Mouse (Mus musculus): ENCODE results near the gene B230118H07Rik. TPM values are rescaled to one million over a fixed set of nuclear protein-coding genes. Genes with fewer than 3 reads are reported as not detected.

B230118H07Rik gene
- polyA plus RNA-seq, 1 experiment from 2014 or later = 12.6 TPM

DNA sequence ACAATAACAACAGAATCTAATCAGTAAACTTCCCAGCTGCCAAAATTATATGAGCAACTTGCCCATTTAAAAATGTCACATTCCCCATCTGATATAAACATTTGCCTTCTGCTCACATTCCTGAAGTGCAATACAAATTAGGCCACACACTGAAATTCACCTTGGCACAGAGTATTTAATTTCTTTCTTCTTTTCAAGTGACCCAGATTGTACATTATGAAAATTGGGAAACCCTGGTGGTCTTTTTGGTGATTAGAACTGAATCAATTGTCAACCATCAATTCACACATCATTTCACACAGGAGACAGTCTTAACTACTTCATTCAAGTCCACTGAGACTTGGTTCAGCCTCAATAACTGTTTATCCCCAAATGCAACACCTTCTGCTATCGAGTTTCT lies 68.9 kb downstream of the B230118H07Rik start:
- ATAC-seq (ENCODE audit: low read depth) = no peak
- no peaks in the 10 kb centered on the region for H3K36me3 ChIP-seq (ENCODE audit: control insufficient read depth, insufficient read depth)
- 58% methylated on average over 1 of the region's 1 CpGs for WGBS (ENCODE audit: insufficient replicate concordance)

DNA sequence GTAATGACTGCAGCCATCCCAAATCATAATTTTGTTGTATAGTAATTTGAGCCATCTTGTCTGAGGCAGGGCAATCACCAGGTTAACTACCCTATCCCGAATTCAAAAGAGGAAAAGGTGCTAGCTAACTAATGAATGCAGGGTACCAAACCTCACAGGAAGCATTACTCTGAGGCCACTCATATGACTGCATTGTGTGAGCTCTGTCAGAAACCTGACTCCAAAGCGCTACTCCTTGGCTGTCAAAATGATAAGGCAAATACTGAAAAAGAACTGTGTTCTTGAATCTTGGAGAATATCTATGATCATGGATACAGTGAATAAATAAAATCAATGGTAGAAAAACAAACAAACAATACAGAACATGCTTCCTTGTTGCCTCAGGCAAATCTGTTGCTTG lies 69.3 kb downstream of the B230118H07Rik start:
- Histone ChIP-seq H3K27me3 (ENCODE audit: control insufficient read depth, insufficient read depth, low read depth, low read length) (no peaks in the 10 kb centered on the region), H3K4me3 (ENCODE audit: low read depth, low read length) (no peak overlapping the region), H3K4me2 (ENCODE audit: low read depth, low read length) (no peak overlapping the region), H3K36me3 (ENCODE audit: control insufficient read depth, insufficient read depth) (no peaks in the 10 kb centered on the region), H3K4me1 (ENCODE audit: control insufficient read depth, low read depth, low read length) (no peaks in the 10 kb centered on the region), H3K9me3 (replicated peaks; ENCODE audit: control insufficient read depth, low read length) (no peaks in the 10 kb centered on the region), H3K27ac (ENCODE audit: low read length) (no peak overlapping the region), H3K9ac (ENCODE audit: low read depth, low read length) (no peak overlapping the region)
- no peak for ATAC-seq (ENCODE audit: low read depth)
- 61% methylated on average over 2 of the region's 2 CpGs for WGBS (ENCODE audit: insufficient replicate concordance)

More for the DNA sequence above, 68.9 kb downstream of the B230118H07Rik start:
- no peak overlapping the region for H3K4me2 ChIP-seq (ENCODE audit: low read depth, low read length)
- no peaks in the 10 kb centered on the region for H3K9me3 ChIP-seq (replicated peaks; ENCODE audit: control insufficient read depth, low read length)
- no peaks in the 10 kb centered on the region for H3K27me3 ChIP-seq (ENCODE audit: control insufficient read depth, insufficient read depth, low read depth, low read length)
- H3K9ac ChIP-seq (ENCODE audit: low read depth, low read length) = no peak overlapping the region
- H3K4me3 ChIP-seq (ENCODE audit: low read depth, low read length) = no peak overlapping the region
- no peaks in the 10 kb centered on the region for H3K4me1 ChIP-seq (ENCODE audit: control insufficient read depth, low read depth, low read length)
- no peak overlapping the region for H3K27ac ChIP-seq (ENCODE audit: low read length)

DNA sequence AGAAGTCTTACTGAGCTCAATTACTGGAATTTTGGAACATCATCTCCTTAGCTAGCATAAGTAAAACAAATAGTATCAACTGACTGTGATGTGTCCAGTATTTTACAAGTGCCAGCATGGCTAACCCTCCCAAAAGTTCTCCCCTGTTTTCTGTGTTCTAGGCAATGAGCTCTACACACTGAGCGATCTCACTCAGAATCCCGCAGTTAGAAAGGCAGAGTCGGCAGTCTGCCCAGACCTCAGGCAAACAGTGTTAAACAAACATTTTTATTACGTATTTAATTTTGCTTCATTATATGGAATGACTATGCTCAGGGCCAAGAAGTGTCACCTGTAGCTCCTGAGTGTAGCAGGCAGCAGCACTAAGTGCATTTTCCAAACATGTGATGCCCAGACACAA lies 72.1 kb downstream of the B230118H07Rik start:
- Histone ChIP-seq H3K27me3 (ENCODE audit: control insufficient read depth, insufficient read depth, low read depth, low read length) (no peaks in the 10 kb centered on the region), H3K4me2 (ENCODE audit: low read depth, low read length) (no peak overlapping the region), H3K36me3 (ENCODE audit: control insufficient read depth, insufficient read depth) (no peaks in the 10 kb centered on the region), H3K9me3 (replicated peaks; ENCODE audit: control insufficient read depth, low read length) (no peaks in the 10 kb centered on the region), H3K4me1 (ENCODE audit: control insufficient read depth, low read depth, low read length) (no peaks in the 10 kb centered on the region), H3K27ac (ENCODE audit: low read length) (no peak overlapping the region), H3K9ac (ENCODE audit: low read depth, low read length) (no peak overlapping the region), H3K4me3 (ENCODE audit: low read depth, low read length) (no peak overlapping the region)
- no peak for ATAC-seq (ENCODE audit: low read depth)
- WGBS (ENCODE audit: insufficient replicate concordance) = 81% methylated on average over 4 of the region's 4 CpGs

DNA sequence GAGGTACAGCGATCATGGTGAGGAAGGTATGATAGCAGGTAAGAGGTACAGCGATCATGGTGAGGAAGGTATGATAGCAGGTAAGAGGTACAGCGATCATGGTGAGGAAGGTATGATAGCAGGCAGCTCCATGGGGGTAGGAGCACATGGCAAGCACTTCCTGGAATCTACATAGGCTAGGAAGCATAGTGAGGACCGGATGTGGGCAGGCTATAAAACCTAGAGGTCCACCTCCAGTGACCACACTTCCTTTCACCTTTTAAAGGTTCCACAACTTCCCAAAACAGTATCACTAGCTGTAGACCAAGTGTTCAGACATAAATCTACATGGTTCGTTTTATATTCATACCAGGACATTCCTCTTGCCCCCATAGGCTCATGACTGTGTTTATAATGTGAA lies 80.1 kb downstream of the B230118H07Rik start:
- no peaks in the 10 kb centered on the region for H3K36me3 ChIP-seq (ENCODE audit: control insufficient read depth, insufficient read depth)
- H3K9ac ChIP-seq (ENCODE audit: low read depth, low read length) = no peak overlapping the region
- no peak overlapping the region for H3K4me3 ChIP-seq (ENCODE audit: low read depth, low read length)
- WGBS (ENCODE audit: insufficient replicate concordance) = 49% methylated on average over 3 of the region's 5 CpGs
- no peak overlapping the region for H3K4me2 ChIP-seq (ENCODE audit: low read depth, low read length)
- H3K4me1 ChIP-seq (ENCODE audit: control insufficient read depth, low read depth, low read length) = no peaks in the 10 kb centered on the region
- no peak for ATAC-seq (ENCODE audit: low read depth)
- no peaks in the 10 kb centered on the region for H3K9me3 ChIP-seq (replicated peaks; ENCODE audit: control insufficient read depth, low read length)
- H3K27me3 ChIP-seq (ENCODE audit: control insufficient read depth, insufficient read depth, low read depth, low read length) = no peaks in the 10 kb centered on the region
- H3K27ac ChIP-seq (ENCODE audit: low read length) = no peak overlapping the region

DNA sequence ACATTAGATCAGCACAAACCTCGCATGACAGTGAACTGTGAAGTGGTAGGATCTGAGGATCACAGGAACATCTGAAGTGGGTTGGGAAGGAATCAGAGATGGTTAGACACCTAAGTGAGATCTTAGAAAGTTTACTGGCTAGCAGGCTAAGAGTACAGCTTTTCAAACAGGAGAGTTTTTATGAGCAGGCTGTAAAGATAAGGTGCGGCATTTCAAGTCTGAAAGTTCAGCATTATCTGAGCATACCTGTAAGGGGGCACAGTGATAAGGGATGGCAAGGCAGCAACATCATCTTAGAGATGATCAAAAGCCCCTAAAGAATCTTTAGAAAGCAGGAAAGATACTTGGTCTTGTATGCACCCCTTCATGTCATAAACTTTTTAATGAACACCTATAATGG lies 81.8 kb downstream of the B230118H07Rik start:
- no peaks in the 10 kb centered on the region for H3K27me3 ChIP-seq (ENCODE audit: control insufficient read depth, insufficient read depth, low read depth, low read length)
- H3K9me3 ChIP-seq (replicated peaks; ENCODE audit: control insufficient read depth, low read length) = no peaks in the 10 kb centered on the region
- H3K4me1 ChIP-seq (ENCODE audit: control insufficient read depth, low read depth, low read length) = no peaks in the 10 kb centered on the region
- no peak overlapping the region for H3K4me2 ChIP-seq (ENCODE audit: low read depth, low read length)
- H3K36me3 ChIP-seq (ENCODE audit: control insufficient read depth, insufficient read depth) = no peaks in the 10 kb centered on the region
- H3K4me3 ChIP-seq (ENCODE audit: low read depth, low read length) = no peak overlapping the region
- no peak overlapping the region for H3K27ac ChIP-seq (ENCODE audit: low read length)
- WGBS (ENCODE audit: insufficient replicate concordance) = 58% methylated on average over 2 of the region's 2 CpGs
- no peak for ATAC-seq (ENCODE audit: low read depth)
- no peak overlapping the region for H3K9ac ChIP-seq (ENCODE audit: low read depth, low read length)

DNA sequence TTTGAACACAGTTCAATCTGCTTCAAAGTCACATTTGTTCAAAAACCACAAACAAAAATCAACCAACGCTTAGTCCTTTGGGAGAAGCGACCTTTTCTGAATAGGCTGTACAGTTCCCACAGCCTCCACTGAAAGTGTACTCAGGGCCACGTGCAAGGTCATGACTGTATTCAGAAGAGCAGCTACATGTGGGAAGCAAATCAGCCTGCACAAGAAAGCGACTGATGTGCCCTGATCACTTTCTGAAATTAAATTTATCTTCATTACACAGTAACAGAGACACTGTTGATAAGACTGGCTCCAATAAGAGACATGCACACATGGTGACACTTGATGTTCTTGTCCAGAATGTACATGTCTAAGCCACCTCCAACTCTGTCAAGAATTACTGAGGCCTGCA lies 85.6 kb downstream of the B230118H07Rik start:
- Histone ChIP-seq H3K4me3 (ENCODE audit: low read depth, low read length) (no peak overlapping the region), H3K4me1 (ENCODE audit: control insufficient read depth, low read depth, low read length) (no peaks in the 10 kb centered on the region), H3K4me2 (ENCODE audit: low read depth, low read length) (no peak overlapping the region), H3K9ac (ENCODE audit: low read depth, low read length) (no peak overlapping the region), H3K9me3 (replicated peaks; ENCODE audit: control insufficient read depth, low read length) (no peaks in the 10 kb centered on the region), H3K27ac (ENCODE audit: low read length) (no peak overlapping the region), H3K36me3 (ENCODE audit: control insufficient read depth, insufficient read depth) (no peaks in the 10 kb centered on the region), H3K27me3 (ENCODE audit: control insufficient read depth, insufficient read depth, low read depth, low read length) (no peaks in the 10 kb centered on the region)
- peak; percentile 41 for ATAC-seq (ENCODE audit: low read depth)
- 42% methylated on average over 4 of the region's 4 CpGs for WGBS (ENCODE audit: insufficient replicate concordance)

DNA sequence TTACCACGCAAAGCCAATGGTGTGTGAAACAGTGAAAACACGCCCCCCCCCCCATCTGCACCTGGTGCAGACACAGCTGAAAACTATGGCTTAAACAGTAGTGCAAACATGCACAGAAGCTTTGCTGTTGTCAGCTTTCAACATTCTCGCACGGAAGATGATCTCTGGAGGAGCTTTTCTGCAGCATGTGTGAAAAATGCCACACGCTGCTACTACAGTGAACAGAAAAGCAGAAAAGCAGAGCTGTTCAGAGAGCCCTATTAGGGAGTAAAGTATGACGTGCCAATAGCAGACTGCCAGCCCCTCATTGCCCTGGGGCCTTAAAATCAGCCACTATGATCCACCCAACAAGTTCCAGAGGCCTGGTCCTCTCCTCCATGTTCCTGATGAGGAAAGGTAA lies 86.1 kb downstream of the B230118H07Rik start:
- Histone ChIP-seq H3K4me1 (ENCODE audit: control insufficient read depth, low read depth, low read length) (no peaks in the 10 kb centered on the region), H3K9ac (ENCODE audit: low read depth, low read length) (no peak overlapping the region), H3K27me3 (ENCODE audit: control insufficient read depth, insufficient read depth, low read depth, low read length) (no peaks in the 10 kb centered on the region), H3K4me2 (ENCODE audit: low read depth, low read length) (no peak overlapping the region), H3K4me3 (ENCODE audit: low read depth, low read length) (no peak overlapping the region), H3K9me3 (replicated peaks; ENCODE audit: control insufficient read depth, low read length) (no peaks in the 10 kb centered on the region), H3K36me3 (ENCODE audit: control insufficient read depth, insufficient read depth) (no peaks in the 10 kb centered on the region), H3K27ac (ENCODE audit: low read length) (no peak overlapping the region)
- 72% methylated on average over 6 of the region's 6 CpGs for WGBS (ENCODE audit: insufficient replicate concordance)
- ATAC-seq (ENCODE audit: low read depth) = no peak

DNA sequence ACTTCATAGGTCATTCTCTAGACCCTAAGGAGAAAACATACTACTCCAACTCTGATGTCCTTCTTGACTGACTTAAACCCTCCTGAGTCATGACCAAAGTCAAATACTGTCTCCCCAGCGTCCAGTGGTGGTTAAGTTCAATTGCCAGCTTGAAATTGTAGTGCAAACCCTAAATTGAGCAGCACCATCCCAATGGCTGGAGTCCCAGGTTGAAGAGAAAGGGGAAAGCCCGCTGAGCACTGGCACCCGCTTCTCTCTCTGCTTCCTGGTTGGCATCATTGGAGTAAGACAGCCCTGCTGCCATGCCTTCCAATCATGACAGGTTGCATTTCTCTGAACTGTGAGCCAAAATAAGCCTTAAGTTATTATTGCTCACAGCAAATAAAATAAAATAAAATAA lies 89.9 kb downstream of the B230118H07Rik start:
- Histone ChIP-seq H3K36me3 (ENCODE audit: control insufficient read depth, insufficient read depth) (no peaks in the 10 kb centered on the region), H3K27ac (ENCODE audit: low read length) (no peak overlapping the region), H3K27me3 (ENCODE audit: control insufficient read depth, insufficient read depth, low read depth, low read length) (no peaks in the 10 kb centered on the region), H3K4me3 (ENCODE audit: low read depth, low read length) (no peak overlapping the region), H3K4me2 (ENCODE audit: low read depth, low read length) (no peak overlapping the region), H3K4me1 (ENCODE audit: control insufficient read depth, low read depth, low read length) (no peaks in the 10 kb centered on the region), H3K9me3 (replicated peaks; ENCODE audit: control insufficient read depth, low read length) (no peaks in the 10 kb centered on the region), H3K9ac (ENCODE audit: low read depth, low read length) (no peak overlapping the region)
- ATAC-seq (ENCODE audit: low read depth) = no peak
- WGBS (ENCODE audit: insufficient replicate concordance) = 67% methylated on average over 3 of the region's 3 CpGs

DNA sequence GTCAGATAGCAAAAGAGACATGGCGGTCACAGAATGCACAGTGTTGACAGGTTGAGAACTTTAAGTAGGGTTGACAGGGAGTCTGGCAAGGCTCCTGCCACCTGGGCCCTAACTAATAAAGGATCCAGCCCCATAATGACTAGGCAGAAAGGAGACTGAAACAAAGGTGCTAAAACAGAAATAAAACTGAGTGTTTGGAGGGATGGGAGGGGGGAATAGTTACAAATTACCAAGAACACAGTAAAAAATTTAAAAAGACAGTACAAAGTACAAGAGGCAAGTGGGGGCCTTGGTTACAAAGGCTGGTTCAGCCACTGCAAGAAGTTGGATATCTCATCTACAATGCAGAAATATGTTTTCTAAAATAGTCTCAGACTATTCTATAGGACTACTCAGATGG lies 93.4 kb downstream of the B230118H07Rik start:
- no peak for ATAC-seq (ENCODE audit: low read depth)

DNA sequence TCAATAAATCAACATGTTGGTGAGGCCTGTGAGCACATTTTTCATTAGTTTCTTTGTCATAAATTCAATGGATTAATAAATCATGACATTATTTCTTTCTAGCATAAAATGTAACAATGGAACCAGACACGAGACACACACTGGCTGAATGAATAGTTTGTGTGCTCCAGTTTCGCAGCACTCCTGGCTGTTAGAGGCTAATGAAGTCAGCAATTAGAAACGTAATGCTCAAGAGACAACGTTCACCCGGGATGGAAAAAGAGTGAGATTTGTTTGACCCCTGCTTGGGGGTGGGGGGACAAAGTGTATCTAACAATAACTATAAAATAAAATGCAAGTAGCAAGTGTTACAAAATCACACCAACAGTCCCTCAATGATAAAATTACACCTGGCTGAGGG lies 95.5 kb downstream of the B230118H07Rik start:
- ATAC-seq (ENCODE audit: low read depth) = no peak
- no peaks in the 10 kb centered on the region for H3K9me3 ChIP-seq (replicated peaks; ENCODE audit: control insufficient read depth, low read length)
- no peak overlapping the region for H3K9ac ChIP-seq (ENCODE audit: low read depth, low read length)
- H3K4me1 ChIP-seq (ENCODE audit: control insufficient read depth, low read depth, low read length) = no peaks in the 10 kb centered on the region
- H3K36me3 ChIP-seq (ENCODE audit: control insufficient read depth, insufficient read depth) = no peaks in the 10 kb centered on the region
- WGBS (ENCODE audit: insufficient replicate concordance) = 67% methylated on average over 5 of the region's 5 CpGs
- no peak overlapping the region for H3K4me2 ChIP-seq (ENCODE audit: low read depth, low read length)
- no peak overlapping the region for H3K27ac ChIP-seq (ENCODE audit: low read length)
- H3K4me3 ChIP-seq (ENCODE audit: low read depth, low read length) = no peak overlapping the region
- no peaks in the 10 kb centered on the region for H3K27me3 ChIP-seq (ENCODE audit: control insufficient read depth, insufficient read depth, low read depth, low read length)

More for the DNA sequence above, 93.4 kb downstream of the B230118H07Rik start:
- H3K27ac ChIP-seq (ENCODE audit: low read length) = no peak overlapping the region
- WGBS (ENCODE audit: insufficient replicate concordance) = 70% methylated on average over 1 of the region's 1 CpGs
- H3K4me2 ChIP-seq (ENCODE audit: low read depth, low read length) = no peak overlapping the region
- no peaks in the 10 kb centered on the region for H3K9me3 ChIP-seq (replicated peaks; ENCODE audit: control insufficient read depth, low read length)
- no peaks in the 10 kb centered on the region for H3K27me3 ChIP-seq (ENCODE audit: control insufficient read depth, insufficient read depth, low read depth, low read length)
- no peaks in the 10 kb centered on the region for H3K4me1 ChIP-seq (ENCODE audit: control insufficient read depth, low read depth, low read length)
- no peak overlapping the region for H3K9ac ChIP-seq (ENCODE audit: low read depth, low read length)
- no peak overlapping the region for H3K4me3 ChIP-seq (ENCODE audit: low read depth, low read length)
- no peaks in the 10 kb centered on the region for H3K36me3 ChIP-seq (ENCODE audit: control insufficient read depth, insufficient read depth)
